Mouse (Mus musculus): ENCODE measurements around the gene Elovl2.

Elovl2 gene

GRCm38 (mm10) chr13:41153146-41153545 is 67.1 kb downstream of the Elovl2 start:
- CTCF ChIA-PET, result interaction anchor here (0.7 kb wide), 1 partner anchor 12 kb away, joined by 5 read pairs; no protein-coding TSS in a partner anchor

DNA sequence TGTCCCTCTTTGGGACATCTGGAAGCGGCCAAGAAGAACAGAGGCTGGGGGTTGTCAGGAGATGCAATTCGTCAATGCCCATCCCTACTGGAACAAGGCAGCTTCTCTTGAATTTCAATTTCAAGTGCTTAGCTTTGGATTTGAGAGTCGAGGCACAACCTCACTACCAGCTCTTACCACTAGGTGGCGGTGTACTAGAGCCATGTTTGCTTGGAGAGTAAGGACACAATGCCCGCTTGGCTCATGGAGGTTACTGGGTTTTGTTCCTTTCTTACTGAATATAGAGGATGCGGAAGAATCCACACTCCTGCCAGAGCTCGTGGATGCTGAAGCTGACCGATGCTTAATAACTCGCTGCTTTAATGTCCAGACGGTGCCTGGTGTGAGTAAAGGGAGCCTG is 73.9 kb downstream of the Elovl2 start:
- CTCF ChIA-PET, result interaction anchor here (0.7 to 1.0 kb wide), 3 partner anchors 94 to 341 kb away, joined by 3 read pairs; no protein-coding TSS in a partner anchor

DNA sequence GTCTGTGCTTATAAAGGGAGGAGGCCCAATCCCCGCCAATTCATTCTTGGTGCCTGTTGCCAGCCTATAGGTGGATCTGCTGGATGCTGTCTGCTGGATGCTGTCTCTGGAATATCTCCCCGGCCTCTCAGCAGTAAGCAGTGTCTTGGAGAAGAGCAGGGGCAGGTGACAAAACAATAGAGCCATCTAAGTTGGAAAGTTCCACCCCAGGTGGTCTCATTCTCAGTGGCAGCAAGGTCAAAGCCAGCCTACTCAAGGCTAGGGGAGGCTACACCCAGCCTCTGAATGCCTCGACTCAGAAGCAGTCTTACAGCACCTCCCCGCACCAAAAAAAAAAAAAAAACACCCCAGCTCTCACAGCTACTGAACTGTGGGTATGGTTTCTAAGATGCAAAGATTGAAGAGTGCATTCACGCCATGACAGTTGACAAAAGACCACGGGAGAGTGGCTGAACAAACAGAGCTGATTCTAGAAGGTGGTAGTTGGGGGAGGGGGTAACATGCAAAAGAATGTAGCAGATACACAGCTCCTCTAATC is 74.7 kb downstream of the Elovl2 start:
- CTCF ChIA-PET, result interaction anchor here (1.0 kb wide), 2 partner anchors 94 to 95 kb away, joined by 3 read pairs; no protein-coding TSS in a partner anchor

DNA sequence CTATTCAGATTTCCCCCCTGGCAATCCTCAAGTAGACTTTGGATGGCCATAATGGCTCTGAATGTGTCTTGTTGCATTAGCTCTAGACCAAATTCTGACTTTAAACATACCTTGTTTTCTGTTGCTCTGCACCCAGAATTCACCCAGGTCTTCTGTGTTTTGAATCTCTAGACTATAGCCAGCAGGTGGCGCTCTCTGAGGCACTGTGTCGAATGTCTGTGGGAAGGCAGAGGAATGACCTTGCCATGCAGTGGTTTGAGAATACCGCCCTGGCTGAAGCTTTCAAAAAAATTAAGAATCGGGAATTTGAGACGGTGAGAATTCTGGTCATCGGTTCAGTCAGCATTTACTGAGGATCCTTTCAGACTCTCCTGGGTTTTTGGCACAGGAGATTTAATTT is 85.3 kb downstream of the Elovl2 start:
- CTCF ChIA-PET, result no interaction called here
